In the genomic region with DNA sequence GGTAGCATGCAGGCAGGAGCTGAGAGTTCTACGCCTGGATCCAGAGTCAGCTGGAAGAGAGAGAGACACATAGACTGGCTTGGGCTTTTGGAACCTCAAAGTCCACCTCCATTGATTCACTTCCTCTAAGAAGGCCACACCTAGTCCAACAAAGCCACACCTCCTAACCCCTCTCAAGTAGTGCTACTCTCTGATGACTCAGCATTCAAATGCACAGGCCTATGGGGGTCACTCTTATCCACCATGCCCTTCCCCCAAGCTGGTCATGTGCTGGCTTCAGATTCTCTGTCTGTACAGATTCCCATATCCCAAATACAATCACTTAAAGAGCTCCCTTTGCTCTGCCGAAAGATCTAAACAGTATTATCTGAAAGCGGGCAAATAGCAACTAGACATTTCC, we compare ENCODE assay signal across 23 mouse cellular contexts. TPM values are rescaled to one million over a fixed set of nuclear protein-coding genes. Genes with fewer than 3 reads are reported as not detected.
DNase-seq lines count a peak whose midpoint lies in the region; TF ChIP-seq lines count a peak whose summit lies in the region.
"Had no signal": no experiment of that assay in that cellular context is flagged by ENCODE, and none has a peak within 500 bp of the region (broad histone marks: within the 10 kb centered on the region; RNA-seq: fewer than 3 reads in every experiment).

No protein-coding gene starts in this region.

- no peaks in the 10 kb centered on the region for H3K9me3 ChIP-seq in heart, embryonic 10.5 days
- peaks cover 6% of the 10 kb centered on the region for H3K9me3 ChIP-seq in CH12.LX (replicated peaks; ENCODE audit: low read length)
- no peaks in the 10 kb centered on the region for H3K9me3 ChIP-seq in MEL (replicated peaks; ENCODE audit: insufficient read depth, low read length)
- H3K9me3 ChIP-seq: forebrain, embryonic 10.5 days; forebrain, embryonic 13.5 days; heart, embryonic 12.5 days; heart, embryonic 15.5 days had no signal

- no peak for TF ChIP-seq EP300 in CH12.LX (IDR thresholded peaks at IDR 0.05; ENCODE audit: low read length)
- no peak for TF ChIP-seq EP300 in MEL (IDR thresholded peaks at IDR 0.05; ENCODE audit: low read depth in 1 of 2, low read length in 2 of 2)

- TF ChIP-seq RAD21 in CH12.LX (IDR thresholded peaks at IDR 0.05; ENCODE audit: low read depth, low read length) (no peak), MEL (IDR thresholded peaks at IDR 0.05; ENCODE audit: low read depth, low read length) (no peak)

- no peak overlapping the region for H3K9ac ChIP-seq in CH12.LX (ENCODE audit: insufficient read depth, low read depth)
- H3K9ac ChIP-seq in MEL (ENCODE audit: control insufficient read depth, low read depth, low read length, poor library complexity, severe bottlenecking): no peak overlapping the region
- H3K9ac ChIP-seq: forebrain, embryonic 13.5 days; heart, embryonic 12.5 days; heart, embryonic 15.5 days; hindbrain, embryonic 14.5 days had no signal

- 91% methylated on average over 3 of the region's 3 CpGs for WGBS in heart, embryonic 10.5 days

- no peak overlapping the region for H3K4me2 ChIP-seq in CH12.LX (ENCODE audit: insufficient read depth, low read depth, poor library complexity, severe bottlenecking)
- H3K4me2 ChIP-seq: forebrain, embryonic 13.5 days; heart, embryonic 12.5 days; heart, embryonic 15.5 days; hindbrain, embryonic 14.5 days had no signal

- in situ Hi-C loops in CH12.LX (cut with MboI; ENCODE audit: low pct_ligation_motif_present, low pct_unique_long_range_greater_than_20kb, low sequenced_read_pairs): loop anchor here (10.0 kb wide), 1 partner anchor 262 kb away; no protein-coding TSS in a partner anchor

- H3K79me2 ChIP-seq in CH12.LX (replicated peaks; ENCODE audit: control insufficient read depth, extremely low read depth, insufficient read depth, poor library complexity, severe bottlenecking) (no peaks in the 10 kb centered on the region), MEL (ENCODE audit: control insufficient read depth, insufficient read depth, low read length, poor library complexity) (no peaks in the 10 kb centered on the region)

- H3K36me3 ChIP-seq in heart, embryonic 10.5 days: peaks cover 31% of the 10 kb centered on the region; the same call in 1 of the 2 replicates
- H3K36me3 ChIP-seq in CH12.LX (replicated peaks in 1 of 2; ENCODE audit: control insufficient read depth in 1 of 2, insufficient read depth in 1 of 2, low read length in 1 of 2) (peaks cover 11 to 70% of the 10 kb centered on the region in 2 experiments), MEL (ENCODE audit: control insufficient read depth in 1 of 2, insufficient read depth in 2 of 2, low read length in 2 of 2) (no peaks in the 10 kb centered on the region)

- no peak overlapping the region for H3K27ac ChIP-seq in heart, embryonic 10.5 days
- H3K27ac ChIP-seq in CH12.LX (ENCODE audit: insufficient read depth, low read depth): no peak overlapping the region
- no peak overlapping the region for H3K27ac ChIP-seq in MEL (ENCODE audit: control insufficient read depth, low read depth, low read length)
- H3K27ac ChIP-seq: forebrain, embryonic 10.5 days; forebrain, embryonic 13.5 days; heart, embryonic 15.5 days; hindbrain, embryonic 14.5 days; hindbrain, postnatal 0 days had no signal

- peak; percentile 47 for DNase-seq in heart, embryonic 10.5 days (ENCODE audit: low spot score)
- DNase-seq in heart, postnatal 4 days: no peak
- no peak for DNase-seq in CH12.LX (ENCODE audit: extremely low read depth)
- DNase-seq in MEL (ENCODE audit: low read depth, low spot score): peak; percentile 32
- DNase-seq in lung, postnatal 4 days: no peak
- DNase-seq in kidney, adult 9 months: no peak
- DNase-seq: adrenal gland, adult 8-10 months; adrenal gland, postnatal 25 days; cerebellum, adult 11-12 months; cerebellum, adult 9-10 months; cerebellum, postnatal 14 days; gastrocnemius, postnatal 14 days; heart, adult 11 months; heart, postnatal 10 days; heart, postnatal 36 days; kidney, adult 11 months had no signal

- TF ChIP-seq POLR2A in CH12.LX (IDR thresholded peaks at IDR 0.05; ENCODE audit: low read depth, low read length): no peak
- no peak for TF ChIP-seq POLR2A in MEL (IDR thresholded peaks at IDR 0.05; ENCODE audit: control insufficient read depth in 1 of 2, insufficient read depth in 1 of 2, low read depth in 1 of 2, low read length in 2 of 2, poor library complexity in 1 of 2)

- dilution Hi-C loops in CH12.LX (cut with MboI; ENCODE audit: extremely low pct_ligation_motif_present, extremely low pct_unique_long_range_greater_than_20kb, low sequenced_read_pairs): no loop called here

- no peak overlapping the region for H3K4me3 ChIP-seq in heart, embryonic 10.5 days
- H3K4me3 ChIP-seq in CH12.LX (replicated peaks in 1 of 3; ENCODE audit: low read depth in 2 of 3, low read length in 2 of 3, poor library complexity in 1 of 3): no peak overlapping the region
- H3K4me3 ChIP-seq in MEL (ENCODE audit: control insufficient read depth in 1 of 2, insufficient read depth in 1 of 2, low read depth in 2 of 2, low read length in 2 of 2): no peak overlapping the region
- H3K4me3 ChIP-seq: forebrain, embryonic 10.5 days; forebrain, embryonic 13.5 days; heart, embryonic 12.5 days; heart, embryonic 15.5 days had no signal

- no peaks in the 10 kb centered on the region for H3K27me3 ChIP-seq in heart, embryonic 10.5 days (ENCODE audit: insufficient read depth, poor library complexity, severe bottlenecking)
- H3K27me3 ChIP-seq in CH12.LX (replicated peaks) (no peaks in the 10 kb centered on the region), MEL (ENCODE audit: control insufficient read depth in 1 of 2, insufficient read depth in 2 of 2, low read length in 2 of 2) (no peaks in the 10 kb centered on the region)
- H3K27me3 ChIP-seq: forebrain, embryonic 13.5 days; heart, embryonic 12.5 days; heart, embryonic 15.5 days; Patski had no signal

- TF ChIP-seq CTCF in CH12.LX (conservative IDR thresholded peaks at IDR 0.05 in 1 of 2, IDR thresholded peaks at IDR 0.05 in 1 of 2; ENCODE audit: low read depth in 2 of 2, low read length in 2 of 2) (no peak), MEL (IDR thresholded peaks at IDR 0.05 in 2 of 3, conservative IDR thresholded peaks at IDR 0.05 in 1 of 3; ENCODE audit: control insufficient read depth in 1 of 3, insufficient read depth in 1 of 3, low read depth in 2 of 3, low read length in 3 of 3, poor library complexity in 1 of 3, severe bottlenecking in 1 of 3) (no peak)

- no peaks in the 10 kb centered on the region for H3K4me1 ChIP-seq in heart, embryonic 10.5 days
- H3K4me1 ChIP-seq in CH12.LX (ENCODE audit: control insufficient read depth in 1 of 2, insufficient read depth in 2 of 2) (no peaks in the 10 kb centered on the region), MEL (ENCODE audit: control insufficient read depth in 1 of 2, insufficient read depth in 2 of 2, low read length in 2 of 2) (no peaks in the 10 kb centered on the region)
- H3K4me1 ChIP-seq: forebrain, embryonic 10.5 days; forebrain, embryonic 13.5 days; heart, embryonic 12.5 days had no signal

TF ChIP-seq in CH12.LX, 34 proteins besides CTCF, POLR2A, EP300 and RAD21:
- TF ChIP-seq MAFK (IDR thresholded peaks at IDR 0.05; ENCODE audit: insufficient replicate concordance, low read length) (0 out of 2 replicates have a peak, but pooled peaks have one; percentile 19), ELF1 (IDR thresholded peaks at IDR 0.05; ENCODE audit: low read depth, low read length) (no peak), ZKSCAN1 (IDR thresholded peaks at IDR 0.05; ENCODE audit: borderline replicate concordance, low read depth, low read length) (no peak)

TF ChIP-seq in MEL, 35 proteins besides CTCF, POLR2A, EP300 and RAD21:
- no peak for TF ChIP-seq GATA1 (IDR thresholded peaks at IDR 0.05; ENCODE audit: low read depth, low read length)
- TF ChIP-seq MAZ (IDR thresholded peaks at IDR 0.05; ENCODE audit: low read depth, low read length): no peak
- no peak for TF ChIP-seq HCFC1 (IDR thresholded peaks at IDR 0.05; ENCODE audit: low read depth, low read length)
- TF ChIP-seq ZNF384 (IDR thresholded peaks at IDR 0.05; ENCODE audit: low read depth, low read length): no peak
- TF ChIP-seq ZMIZ1 (IDR thresholded peaks at IDR 0.05; ENCODE audit: low read depth, low read length): no peak
- TF ChIP-seq JUND (IDR thresholded peaks at IDR 0.05; ENCODE audit: low read depth, low read length): no peak

RNA-seq across cellular contexts. Expression of a gene that starts 20.0 kb away (rescaled TPM):
- 80.2 and 89.6 TPM in 2 replicates for polyA plus RNA-seq in heart, embryonic 10.5 days (2016; fragmentation: Nextera tagmentation; extraction: Ambion mirVana)
- total RNA-seq in heart, postnatal 4 days (2021): 10 to 100 TPM; 68.5 to 75.9 TPM
- 32.6 and 38.9 TPM in 2 replicates for total RNA-seq in CH12.LX (2012; rRNA removed)
- total RNA-seq in CH12.LX (2014; rRNA removed): 72.4 and 86.0 TPM in 2 replicates
- 42.3 and 55.2 TPM in 2 replicates for polyA plus RNA-seq in CH12.LX (2012; ENCODE audit: insufficient read length, low read depth)
- 35.1 and 37.7 TPM in 2 replicates for total RNA-seq in MEL (2012; rRNA removed)
- 10 to 100 TPM; 20.8 to 32.7 TPM for polyA plus RNA-seq in MEL (2012; ENCODE audit: insufficient read depth in 1 of 2, insufficient read length in 2 of 2, low read depth in 1 of 2, low replicate concordance in 2 of 2, missing spikeins in 1 of 2)

RNA-seq across cellular contexts. Expression of a gene that starts 43.2 kb away (rescaled TPM):
- polyA plus RNA-seq in heart, embryonic 10.5 days (2016; fragmentation: Nextera tagmentation; extraction: Ambion mirVana): 45.5 and 48.9 TPM in 2 replicates
- 10 to 100 TPM; 41.1 to 45.5 TPM for total RNA-seq in heart, postnatal 4 days (2021)
- total RNA-seq in CH12.LX (2012; rRNA removed): 12.8 and 13.4 TPM in 2 replicates
- 9.5 and 10.0 TPM in 2 replicates for total RNA-seq in CH12.LX (2014; rRNA removed)
- 30.0 and 37.9 TPM in 2 replicates for polyA plus RNA-seq in CH12.LX (2012; ENCODE audit: insufficient read length, low read depth)
- 4.0 and 4.9 TPM in 2 replicates for total RNA-seq in MEL (2012; rRNA removed)
- 10 to 100 TPM in 1 of 2 experiments, not detected in 1; 14.7 TPM for polyA plus RNA-seq in MEL (2012; ENCODE audit: insufficient read depth in 1 of 2, insufficient read length in 2 of 2, low read depth in 1 of 2, low replicate concordance in 2 of 2, missing spikeins in 1 of 2)

Comparison
In these comparisons a context has a peak if more than half of its experiments do, and no peak if none do; other contexts are left out.
1. DNase-seq: peak in heart, embryonic 10.5 days (single experiment) and MEL (single experiment); none in heart, postnatal 4 days (single experiment), CH12.LX (single experiment), lung, postnatal 4 days (0 of 2) and kidney, adult 9 months (single experiment).